Mouse (Mus musculus): ENCODE data around the gene Acsl6. TPM values are rescaled to one million over a fixed set of nuclear protein-coding genes. Genes with fewer than 3 reads are reported as not detected.

Gene Acsl6
- polyA plus RNA-seq, 1 experiment from 2014 or later: 1.3 TPM

DNA sequence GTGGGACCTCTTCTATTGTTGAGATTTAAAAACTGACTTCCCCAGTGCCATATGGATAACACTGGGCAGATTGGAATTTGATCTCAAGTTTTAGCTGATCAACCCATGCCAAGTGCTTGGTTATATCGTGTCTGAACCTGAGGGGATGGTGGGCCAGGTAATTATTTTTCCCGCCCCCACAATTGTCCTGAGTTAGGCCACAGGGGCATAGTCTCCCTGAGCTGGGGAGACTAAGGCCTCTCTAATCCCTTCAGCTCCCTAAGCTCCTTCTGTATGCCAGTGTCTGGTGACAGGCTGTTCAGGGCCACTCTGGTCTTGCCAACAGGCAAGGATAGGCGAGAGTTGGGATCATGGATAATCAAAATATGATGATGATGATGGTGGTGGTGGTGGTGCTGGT, 1.7 kb downstream of the Acsl6 start:
- WGBS: 90% methylated on average over 3 of the region's 3 CpGs
- TF ChIP-seq CTCF (IDR thresholded peaks at IDR 0.05; ENCODE audit: low read depth): no peak
- ATAC-seq: no peak
- Histone ChIP-seq H3K27me3 (replicated peaks; ENCODE audit: control insufficient read depth, insufficient read depth, low read length) (peaks cover 21% of the 10 kb centered on the region), H3K4me3 (ENCODE audit: low read depth, low read length) (no peak overlapping the region), H3K4me1 (replicated peaks; ENCODE audit: control insufficient read depth, insufficient read depth, low read length) (no peaks in the 10 kb centered on the region), H3K36me3 (ENCODE audit: control insufficient read depth, insufficient read depth) (no peaks in the 10 kb centered on the region), H3K9ac (ENCODE audit: low read depth, low read length) (no peak overlapping the region), H3K27ac (ENCODE audit: low read depth, low read length) (no peak overlapping the region), H3K9me3 (ENCODE audit: control insufficient read depth) (no peaks in the 10 kb centered on the region), H3K4me2 (replicated peaks; ENCODE audit: low read depth) (no peak overlapping the region)

DNA sequence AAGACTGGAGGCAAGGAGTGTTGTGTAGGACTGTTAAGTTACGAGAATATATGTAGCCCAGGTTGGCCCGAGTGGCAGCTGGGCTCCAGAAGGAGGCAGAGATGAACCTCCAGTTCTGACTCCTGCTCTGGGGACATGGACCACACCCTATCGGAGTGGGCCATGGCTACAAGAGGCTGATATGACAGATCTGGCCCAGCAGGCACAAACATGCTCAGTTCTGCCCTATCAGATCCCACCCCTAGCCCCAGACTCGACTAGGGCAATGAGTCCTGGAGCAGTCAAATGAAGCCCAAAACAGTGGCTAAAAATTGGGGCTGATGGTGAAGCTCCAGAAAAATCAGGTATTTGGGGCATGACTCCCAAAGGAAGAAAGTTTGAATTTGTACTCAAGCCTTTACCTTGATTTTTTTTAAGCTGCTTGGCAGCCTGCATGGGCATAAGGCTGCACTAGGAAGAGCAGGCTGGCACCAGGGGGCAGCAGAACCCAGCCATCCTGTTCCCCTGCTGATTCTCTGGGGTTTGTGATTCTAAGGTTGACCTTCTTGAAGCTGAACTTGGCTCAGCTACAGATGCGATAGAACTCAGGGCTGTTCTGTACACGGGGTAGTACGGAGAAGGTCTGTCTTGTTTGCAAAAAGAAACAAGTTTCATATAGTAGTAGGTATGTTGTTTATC, 3.7 kb downstream of the Acsl6 start:
- H3K36me3 ChIP-seq (ENCODE audit: control insufficient read depth, insufficient read depth): no peaks in the 10 kb centered on the region
- peak; percentile 73 for TF ChIP-seq CTCF (IDR thresholded peaks at IDR 0.05; ENCODE audit: low read depth)
- no peak for ATAC-seq
- peaks cover 21% of the 10 kb centered on the region for H3K27me3 ChIP-seq (replicated peaks; ENCODE audit: control insufficient read depth, insufficient read depth, low read length)
- H3K9ac ChIP-seq (ENCODE audit: low read depth, low read length): no peak overlapping the region
- H3K4me3 ChIP-seq (ENCODE audit: low read depth, low read length): no peak overlapping the region
- no peaks in the 10 kb centered on the region for H3K4me1 ChIP-seq (replicated peaks; ENCODE audit: control insufficient read depth, insufficient read depth, low read length)
- 69% methylated on average over 7 of the region's 7 CpGs for WGBS
- no peak overlapping the region for H3K4me2 ChIP-seq (replicated peaks; ENCODE audit: low read depth)
- no peak overlapping the region for H3K27ac ChIP-seq (ENCODE audit: low read depth, low read length)
- no peaks in the 10 kb centered on the region for H3K9me3 ChIP-seq (ENCODE audit: control insufficient read depth)

DNA sequence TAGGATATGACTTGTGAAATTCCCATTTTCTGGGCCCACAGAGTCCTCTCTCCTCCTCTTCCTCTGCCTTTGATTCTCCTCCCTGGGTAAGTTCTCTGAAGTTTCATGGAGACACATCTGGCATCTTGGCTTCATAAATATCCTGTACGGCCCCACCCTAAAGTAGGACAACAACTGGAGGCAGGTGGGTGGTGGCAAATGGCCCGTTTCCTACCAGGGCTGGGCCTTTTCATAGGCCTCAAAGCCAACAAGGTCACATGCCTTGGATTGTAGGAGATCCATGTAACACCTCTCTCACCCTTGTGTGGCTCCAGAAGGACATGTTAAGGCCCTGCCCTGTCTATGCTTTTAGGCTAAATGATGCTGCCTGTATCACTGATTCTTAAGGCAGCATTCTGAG, 7.0 kb downstream of the Acsl6 start:
- Histone ChIP-seq H3K9me3 (ENCODE audit: control insufficient read depth) (no peaks in the 10 kb centered on the region), H3K27ac (ENCODE audit: low read depth, low read length) (no peak overlapping the region), H3K4me2 (replicated peaks; ENCODE audit: low read depth) (no peak overlapping the region), H3K9ac (ENCODE audit: low read depth, low read length) (no peak overlapping the region), H3K27me3 (replicated peaks; ENCODE audit: control insufficient read depth, insufficient read depth, low read length) (no peaks in the 10 kb centered on the region), H3K4me3 (ENCODE audit: low read depth, low read length) (no peak overlapping the region), H3K36me3 (ENCODE audit: control insufficient read depth, insufficient read depth) (no peaks in the 10 kb centered on the region), H3K4me1 (replicated peaks; ENCODE audit: control insufficient read depth, insufficient read depth, low read length) (no peaks in the 10 kb centered on the region)
- no peak for TF ChIP-seq CTCF (IDR thresholded peaks at IDR 0.05; ENCODE audit: low read depth)
- WGBS: 64% methylated on average over 2 of the region's 2 CpGs
- no peak for ATAC-seq

DNA sequence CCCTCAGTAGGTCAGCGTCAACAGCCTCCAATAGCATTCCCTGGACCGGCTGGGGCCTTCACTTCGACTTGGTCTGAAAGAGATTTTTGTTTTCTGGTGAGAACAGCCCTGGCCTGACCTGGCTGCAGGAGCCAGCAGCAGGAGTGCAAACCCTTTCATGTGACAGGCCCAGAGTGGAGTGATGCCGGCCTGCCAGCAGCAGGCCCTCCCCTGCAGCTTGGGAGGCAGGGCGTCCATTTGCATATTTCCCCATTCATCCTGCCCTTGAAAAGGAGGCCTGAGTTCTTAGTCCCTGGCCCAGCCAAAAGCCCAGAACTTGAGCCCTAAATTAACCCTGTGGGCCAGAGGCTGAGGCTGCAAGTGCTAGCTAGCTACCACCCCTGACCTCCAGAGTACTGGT, 8.4 kb downstream of the Acsl6 start:
- no peaks in the 10 kb centered on the region for H3K36me3 ChIP-seq (ENCODE audit: control insufficient read depth, insufficient read depth)
- no peaks in the 10 kb centered on the region for H3K27me3 ChIP-seq (replicated peaks; ENCODE audit: control insufficient read depth, insufficient read depth, low read length)
- no peak for TF ChIP-seq CTCF (IDR thresholded peaks at IDR 0.05; ENCODE audit: low read depth)
- no peak overlapping the region for H3K4me2 ChIP-seq (replicated peaks; ENCODE audit: low read depth)
- no peaks in the 10 kb centered on the region for H3K9me3 ChIP-seq (ENCODE audit: control insufficient read depth)
- H3K27ac ChIP-seq (ENCODE audit: low read depth, low read length): no peak overlapping the region
- no peak for ATAC-seq
- WGBS: 35% methylated on average over 5 of the region's 5 CpGs
- no peak overlapping the region for H3K9ac ChIP-seq (ENCODE audit: low read depth, low read length)
- no peaks in the 10 kb centered on the region for H3K4me1 ChIP-seq (replicated peaks; ENCODE audit: control insufficient read depth, insufficient read depth, low read length)
- no peak overlapping the region for H3K4me3 ChIP-seq (ENCODE audit: low read depth, low read length)

DNA sequence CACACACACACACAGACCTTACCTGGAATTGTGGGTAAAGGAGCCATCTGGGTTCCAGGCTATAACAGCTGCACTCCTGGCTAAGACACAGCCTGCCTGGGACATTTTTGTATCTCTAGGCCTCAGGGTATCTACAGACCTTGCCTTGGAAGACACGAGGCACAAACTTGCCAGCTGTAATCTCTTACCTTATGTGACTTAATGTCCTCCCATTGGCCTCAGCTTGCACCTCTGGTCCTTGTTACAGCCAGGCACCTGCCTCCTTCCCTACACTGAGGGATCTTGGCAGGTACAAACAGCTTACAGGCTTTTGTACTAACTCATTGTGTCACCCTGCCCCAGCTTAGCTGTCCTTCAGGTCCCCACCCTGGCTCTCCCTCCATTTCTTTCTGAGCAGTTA, 9.0 kb downstream of the Acsl6 start:
- 10% methylated on average over 1 of the region's 1 CpGs for WGBS
- Histone ChIP-seq H3K4me2 (replicated peaks; ENCODE audit: low read depth) (no peak overlapping the region), H3K9ac (ENCODE audit: low read depth, low read length) (no peak overlapping the region), H3K27ac (ENCODE audit: low read depth, low read length) (no peak overlapping the region), H3K4me3 (ENCODE audit: low read depth, low read length) (no peak overlapping the region), H3K4me1 (replicated peaks; ENCODE audit: control insufficient read depth, insufficient read depth, low read length) (no peaks in the 10 kb centered on the region), H3K36me3 (ENCODE audit: control insufficient read depth, insufficient read depth) (no peaks in the 10 kb centered on the region), H3K27me3 (replicated peaks; ENCODE audit: control insufficient read depth, insufficient read depth, low read length) (no peaks in the 10 kb centered on the region), H3K9me3 (ENCODE audit: control insufficient read depth) (no peaks in the 10 kb centered on the region)
- no peak for TF ChIP-seq CTCF (IDR thresholded peaks at IDR 0.05; ENCODE audit: low read depth)
- ATAC-seq: no peak

DNA sequence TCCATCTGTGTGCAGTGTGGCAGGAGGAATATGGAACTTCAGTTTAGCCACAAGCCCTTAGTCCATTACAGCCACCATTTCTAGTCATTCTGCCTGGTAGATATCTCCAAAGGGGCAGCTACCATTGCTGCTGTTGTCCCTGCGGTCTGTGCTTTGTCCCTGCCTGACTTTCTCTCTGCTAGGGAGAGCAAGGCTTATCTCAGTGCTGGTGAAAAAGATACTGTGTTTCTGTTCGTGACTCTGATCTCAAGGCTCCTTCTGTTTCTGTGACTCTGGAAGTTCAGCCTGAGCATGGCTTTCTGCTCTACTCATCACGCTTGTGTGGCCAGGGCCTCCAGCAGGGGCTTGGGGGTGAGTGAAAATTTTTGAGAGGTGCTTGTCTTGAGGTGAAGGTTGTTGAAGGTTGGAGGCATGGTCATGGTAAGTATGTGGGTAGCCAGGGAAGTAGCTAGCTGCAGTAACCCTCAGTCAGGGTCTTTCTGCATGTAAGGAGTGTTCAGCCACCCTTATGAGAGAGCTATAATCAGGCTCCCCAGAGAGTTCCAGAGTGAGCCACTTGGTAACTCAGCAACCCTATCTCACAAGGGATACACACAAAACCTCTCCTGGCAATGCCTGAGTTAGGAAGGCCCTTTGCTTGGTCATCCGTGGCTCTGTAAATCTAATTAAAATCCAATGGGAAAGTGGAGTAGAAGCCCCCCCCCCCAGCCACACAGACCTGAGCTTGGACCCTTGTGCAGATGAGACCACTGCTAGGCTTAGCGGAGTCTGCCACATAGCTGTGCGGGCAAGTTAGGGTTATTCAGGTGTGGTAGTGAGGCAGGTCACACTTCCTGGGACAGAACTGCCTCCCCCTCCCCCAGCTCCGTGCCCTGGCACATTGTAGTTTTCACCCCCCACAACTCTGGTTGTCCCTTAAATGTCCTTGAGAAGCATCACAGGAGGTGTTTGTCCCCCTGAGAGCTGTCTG, 10.1 kb downstream of the Acsl6 start:
- no peaks in the 10 kb centered on the region for H3K36me3 ChIP-seq (ENCODE audit: control insufficient read depth, insufficient read depth)
- H3K9ac ChIP-seq (ENCODE audit: low read depth, low read length): no peak overlapping the region
- WGBS: 68% methylated on average over 7 of the region's 7 CpGs
- no peak for ATAC-seq
- no peak overlapping the region for H3K27ac ChIP-seq (ENCODE audit: low read depth, low read length)
- no peak overlapping the region for H3K4me2 ChIP-seq (replicated peaks; ENCODE audit: low read depth)
- no peaks in the 10 kb centered on the region for H3K4me1 ChIP-seq (replicated peaks; ENCODE audit: control insufficient read depth, insufficient read depth, low read length)
- no peak overlapping the region for H3K4me3 ChIP-seq (ENCODE audit: low read depth, low read length)
- TF ChIP-seq CTCF (IDR thresholded peaks at IDR 0.05; ENCODE audit: low read depth): no peak
- H3K9me3 ChIP-seq (ENCODE audit: control insufficient read depth): no peaks in the 10 kb centered on the region
- no peaks in the 10 kb centered on the region for H3K27me3 ChIP-seq (replicated peaks; ENCODE audit: control insufficient read depth, insufficient read depth, low read length)
